Mouse (Mus musculus) stomach, embryonic 16.5 days (tissue): ENCODE results near the gene Kcnk7. TPM values are rescaled to one million over a fixed set of nuclear protein-coding genes. Genes with fewer than 3 reads are reported as not detected.
"Not testable (repeated sequence)": the region's sequence is repeated elsewhere in the genome, so short reads cannot be mapped to it uniquely, and the experiment has no call there.

Experiments used
- ATAC-seq: fragments of 200-750 bp; cut with Nextera tagmentation; 2 replicates; pipeline ENCODE4 v1.8.0; 2017; ENCODE audit warnings: moderate number of reproducible peaks, moderate TSS enrichment; ENCODE audit not compliant: insufficient read depth, low FRiP score
- H3K27ac ChIP-seq: fragments of 300-500 bp; sonication (generic); 2 replicates; pipeline ENCODE4 v1.5.1; 2014; ENCODE audit warnings: low read length
- H3K27me3 ChIP-seq: fragments of 300-500 bp; sonication (generic); 2 replicates; pipeline ENCODE4 v1.6.1; 2014; ENCODE audit warnings: low read length, control low read depth, mixed read lengths; ENCODE audit not compliant: control insufficient read depth, insufficient read depth
- H3K36me3 ChIP-seq: fragments of 300-500 bp; sonication (generic); 2 replicates; pipeline ENCODE4 v1.6.1; 2014; ENCODE audit warnings: low read length; ENCODE audit not compliant: control insufficient read depth, insufficient read depth
- H3K4me1 ChIP-seq: fragments of 300-500 bp; sonication (generic); 2 replicates; pipeline ENCODE4 v1.6.1; 2014; ENCODE audit warnings: low read length, control low read depth, mixed read lengths; ENCODE audit not compliant: control insufficient read depth, insufficient read depth
- H3K4me2 ChIP-seq: fragments of 300-500 bp; sonication (generic); 2 replicates; pipeline ENCODE4 v1.6.1; 2014; ENCODE audit warnings: low read depth, low read length, mixed read lengths
- H3K4me3 ChIP-seq: fragments of 300-500 bp; sonication (generic); replicated peaks from 2 replicates; pipeline ENCODE4 v1.5.1; 2014; ENCODE audit warnings: mild to moderate bottlenecking, low read length
- H3K9ac ChIP-seq: fragments of 300-500 bp; sonication (generic); 2 replicates; pipeline ENCODE4 v1.6.1; 2014; ENCODE audit warnings: low read length
- H3K9me3 ChIP-seq: fragments of 300-500 bp; sonication (generic); replicated peaks from 2 replicates; pipeline ENCODE4 v1.6.1; 2016; ENCODE audit warnings: low read length, control low read depth; ENCODE audit not compliant: control insufficient read depth
- WGBS: fragments of 180-500 bp; shearing (Covaris S2); extraction: QIAGEN DNeasy Blood & Tissue Kit; methylation state at CpG from one replicate; pipeline ENCODE4 v1.1.7; 2014; 5-methylcytosine and 5-hydroxymethylcytosine counted together
- polyA plus RNA-seq: library from polyadenylated mRNA; unstranded; fragments of >200 nt; fragmentation: Nextera tagmentation; extraction: Ambion mirVana; gene quantifications from 2 replicates; pipeline ENCODE4 v1.2.1, GENCODE M21; 2015

Gene Kcnk7
- polyA plus RNA-seq, 1 experiment from 2014 or later = 2.2 TPM

GRCm38 (mm10) chr19:5668372-5668771 lies 35.8 kb upstream of the Kcnk7 start:
- no peak overlapping the region for H3K4me3 ChIP-seq
- no peaks in the 10 kb centered on the region for H3K9me3 ChIP-seq
- WGBS = 85% methylated on average over 4 of the region's 4 CpGs
- no peak overlapping the region for H3K4me2 ChIP-seq
- 0 out of 2 replicates have a peak, but pooled peaks cover 9% of the 10 kb centered on the region for H3K36me3 ChIP-seq
- peaks cover 6% of the 10 kb centered on the region for H3K4me1 ChIP-seq
- H3K27me3 ChIP-seq = no peaks in the 10 kb centered on the region
- H3K9ac ChIP-seq = no peak overlapping the region
- no peak for ATAC-seq
- no peak overlapping the region for H3K27ac ChIP-seq

GRCm38 (mm10) chr19:5680432-5680831 lies 23.7 kb upstream of the Kcnk7 start:
- WGBS = 85% methylated on average over 4 of the region's 4 CpGs
- Histone ChIP-seq H3K9ac (no peak overlapping the region), H3K36me3 (peaks cover 13% of the 10 kb centered on the region), H3K4me2 (no peak overlapping the region), H3K27ac (no peak overlapping the region), H3K9me3 (no peaks in the 10 kb centered on the region), H3K27me3 (no peaks in the 10 kb centered on the region), H3K4me1 (no peaks in the 10 kb centered on the region), H3K4me3 (no peak overlapping the region)
- no peak for ATAC-seq

GRCm38 (mm10) chr19:5684236-5684635 lies 19.9 kb upstream of the Kcnk7 start:
- Histone ChIP-seq H3K27ac (no peak overlapping the region), H3K4me2 (no peak overlapping the region), H3K27me3 (no peaks in the 10 kb centered on the region), H3K4me1 (peaks cover 9% of the 10 kb centered on the region), H3K4me3 (no peak overlapping the region), H3K9me3 (no peaks in the 10 kb centered on the region), H3K9ac (no peak overlapping the region), H3K36me3 (peaks cover 17% of the 10 kb centered on the region)
- WGBS = 88% methylated on average over 12 of the region's 12 CpGs
- no peak for ATAC-seq

GRCm38 (mm10) chr19:5684985-5685384 lies 19.2 kb upstream of the Kcnk7 start:
- Histone ChIP-seq H3K4me1 (peaks cover 9% of the 10 kb centered on the region), H3K9ac (no peak overlapping the region), H3K36me3 (peaks cover 15% of the 10 kb centered on the region), H3K4me2 (no peak overlapping the region), H3K4me3 (no peak overlapping the region), H3K27me3 (no peaks in the 10 kb centered on the region), H3K9me3 (no peaks in the 10 kb centered on the region), H3K27ac (no peak overlapping the region)
- ATAC-seq = no peak
- WGBS = 92% methylated on average over 13 of the region's 13 CpGs

- Histone ChIP-seq H3K27me3 (no peaks in the 10 kb centered on the region), H3K9ac (no peak overlapping the region), H3K9me3 (no peaks in the 10 kb centered on the region), H3K4me3 (no peak overlapping the region), H3K27ac (no peak overlapping the region), H3K4me1 (peaks cover 11% of the 10 kb centered on the region), H3K4me2 (no peak overlapping the region), H3K36me3 (peaks cover 15% of the 10 kb centered on the region)
- 94% methylated on average over 19 of the region's 19 CpGs for WGBS
- no peak for ATAC-seq
Observed at GRCm38 (mm10) chr19:5685431-5685830, 18.7 kb upstream of the Kcnk7 start.

GRCm38 (mm10) chr19:5685861-5686260 lies 18.3 kb upstream of the Kcnk7 start:
- Histone ChIP-seq H3K27me3 (no peaks in the 10 kb centered on the region), H3K36me3 (peaks cover 15% of the 10 kb centered on the region), H3K27ac (no peak overlapping the region), H3K9me3 (no peaks in the 10 kb centered on the region), H3K4me3 (no peak overlapping the region), H3K4me2 (no peak overlapping the region), H3K9ac (no peak overlapping the region), H3K4me1 (peaks cover 16% of the 10 kb centered on the region)
- ATAC-seq = no peak
- WGBS = 94% methylated on average over 11 of the region's 11 CpGs

- Histone ChIP-seq H3K27me3 (no peaks in the 10 kb centered on the region), H3K4me2 (no peak overlapping the region), H3K9me3 (no peaks in the 10 kb centered on the region), H3K9ac (no peak overlapping the region), H3K4me1 (peaks cover 21% of the 10 kb centered on the region), H3K27ac (no peak overlapping the region), H3K4me3 (no peak overlapping the region), H3K36me3 (peaks cover 13% of the 10 kb centered on the region)
- WGBS = 80% methylated on average over 13 of the region's 13 CpGs
- ATAC-seq = no peak
Observed at GRCm38 (mm10) chr19:5686437-5686836, 17.7 kb upstream of the Kcnk7 start.

- Histone ChIP-seq H3K4me1 (peaks cover 27% of the 10 kb centered on the region), H3K36me3 (peaks cover 12% of the 10 kb centered on the region), H3K4me3 (0 out of 2 replicates have a peak overlapping the region, but pooled peaks have one; percentile 98), H3K9ac (peak overlapping the region; percentile 96; the same call in 1 of the 2 replicates)
- H3K27ac ChIP-seq, H3K27me3 ChIP-seq, ATAC-seq, H3K4me2 ChIP-seq, H3K9me3 ChIP-seq: not testable (repeated sequence)
- 91% methylated on average over 12 of the region's 12 CpGs for WGBS
Observed at GRCm38 (mm10) chr19:5686954-5687353, 17.2 kb upstream of the Kcnk7 start.

- Histone ChIP-seq H3K9me3 (no peaks in the 10 kb centered on the region), H3K4me3 (peak overlapping the region; percentile 98), H3K27me3 (no peaks in the 10 kb centered on the region), H3K4me2 (peak overlapping the region; percentile 99), H3K9ac (peak overlapping the region; percentile 96), H3K36me3 (peaks cover 12% of the 10 kb centered on the region), H3K4me1 (peaks cover 34% of the 10 kb centered on the region), H3K27ac (peak overlapping the region; percentile 98)
- WGBS = 16% methylated on average over 9 of the region's 9 CpGs
- ATAC-seq = no peak
Observed at GRCm38 (mm10) chr19:5687738-5688137, 16.4 kb upstream of the Kcnk7 start.
